Mouse (Mus musculus): Measurements from ENCODE around the gene Mmp1b. TPM values are rescaled to one million over a fixed set of nuclear protein-coding genes. Genes with fewer than 3 reads are reported as not detected.
"Not testable (repeated sequence)": the region's sequence is repeated elsewhere in the genome, so short reads cannot be mapped to it uniquely, and the experiment has no call there.

Gene Mmp1b
- not detected for total RNA-seq (2021)
- long read RNA-seq, experiment 1 = 0 reads
- long read RNA-seq, experiment 2 = 0 reads

GRCm38 (mm10) chr9:7387947-7388346, at the start of gene Mmp1b:
TSS of gene Mmp1b (minus strand) at chr9:7388047.
- no peak for DNase-seq (ENCODE audit: low spot score in 2 of 2)

GRCm38 (mm10) chr9:7396556-7396955, 8.7 kb upstream of the Mmp1b start:
- not testable (repeated sequence) for DNase-seq (ENCODE audit: low spot score in 2 of 2)

- DNase-seq (ENCODE audit: low spot score in 2 of 2) = no peak
Observed at GRCm38 (mm10) chr9:7354535-7354934, 33.3 kb downstream of the Mmp1b start.

- DNase-seq (ENCODE audit: low spot score in 2 of 2) = no peak
Observed at GRCm38 (mm10) chr9:7345513-7345912, 42.3 kb downstream of the Mmp1b start.

- DNase-seq (ENCODE audit: low spot score in 2 of 2) = no peak
Observed at GRCm38 (mm10) chr9:7344107-7344506, 43.7 kb downstream of the Mmp1b start, which contains the start of gene Mmp12. TSS of gene Mmp12 (plus strand) at chr9:7344381.

GRCm38 (mm10) chr9:7336740-7337483, 50.9 kb downstream of the Mmp1b start:
- no peak for DNase-seq (ENCODE audit: low spot score in 2 of 2)

GRCm38 (mm10) chr9:7335766-7336680, 51.8 kb downstream of the Mmp1b start:
- no peak for DNase-seq (ENCODE audit: low spot score in 2 of 2)

GRCm38 (mm10) chr9:7331847-7332246, 56.0 kb downstream of the Mmp1b start:
- DNase-seq (ENCODE audit: low spot score in 2 of 2) = no peak

Other genes with a start within 250 kb of the Mmp1b start
- gene Dync2h1, start 203.6 kb downstream of the Mmp1b start, total RNA-seq (2021) = 10 to 100 TPM; 29.9 to 32.7 TPM
- 10 to 100 TPM; 71.0 to 75.0 TPM for gene Dcun1d5, start 203.5 kb downstream of the Mmp1b start, total RNA-seq (2021)
- gene Mmp13, start 115.5 kb downstream of the Mmp1b start, total RNA-seq (2021) = under 1 TPM in 1 of 2 experiments, not detected in 1; 0.30 TPM
- not detected for gene Mmp12, start 43.7 kb downstream of the Mmp1b start, total RNA-seq (2021)
- gene Mmp3, start 57.8 kb upstream of the Mmp1b start, total RNA-seq (2021) = not detected
- not detected for gene Mmp10, start 114.3 kb upstream of the Mmp1b start, total RNA-seq (2021)
- gene Mmp8, start 170.4 kb upstream of the Mmp1b start, total RNA-seq (2021) = not detected
- gene Mmp27, start 183.3 kb upstream of the Mmp1b start, total RNA-seq (2021) = not detected
- gene Mmp20, start 240.2 kb upstream of the Mmp1b start, total RNA-seq (2021) = not detected

All from left cerebral cortex, adult 18-20 months (tissue).